Mouse (Mus musculus): ENCODE measurements around the gene Dgki.
A peak's percentile ranks its signal among the peaks of the same experiment; 100 is the strongest.

Gene Dgki

GRCm38 (mm10) chr6:37291171-37291570, 8.8 kb downstream of the Dgki start:
- no peak for DNase-seq

DNA sequence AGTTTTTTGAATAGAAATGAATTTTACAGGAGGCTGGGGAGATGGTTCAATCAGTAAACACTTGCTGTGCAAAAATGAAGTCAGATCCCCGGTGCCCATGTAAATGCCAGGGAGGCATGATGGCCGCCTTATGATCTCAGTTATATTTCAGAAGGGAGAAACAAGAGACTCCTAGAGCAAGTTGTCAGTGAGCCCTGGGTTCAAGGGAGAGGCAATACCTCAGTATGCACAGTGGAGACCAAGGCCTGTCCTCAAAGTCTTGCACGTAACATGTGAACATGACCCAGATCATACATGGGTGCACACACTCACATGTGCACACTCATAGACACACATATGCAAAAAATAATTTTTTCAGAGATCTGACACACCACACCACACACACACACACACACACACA, 9.3 kb downstream of the Dgki start:
- DNase-seq = no peak

DNA sequence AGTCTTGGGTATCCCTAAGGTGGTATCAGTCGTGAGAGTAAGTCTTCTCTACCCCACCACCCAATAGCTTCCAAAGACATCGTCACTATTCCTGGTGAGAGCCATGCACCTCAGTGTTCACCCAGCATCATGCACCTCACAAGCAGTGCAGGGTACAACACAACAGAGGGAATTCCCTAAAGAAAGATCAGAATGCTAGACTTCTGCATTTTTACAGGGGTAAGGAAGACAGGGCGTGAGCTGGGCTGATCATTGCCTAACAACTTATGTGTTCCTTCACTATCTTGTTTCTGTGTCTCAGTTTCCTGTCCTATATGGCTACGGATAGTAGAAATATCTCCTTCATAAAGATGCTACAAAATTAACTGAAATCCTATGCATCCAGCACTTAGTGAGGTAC, 13.8 kb downstream of the Dgki start:
- no peak for DNase-seq

- no peak for DNase-seq
Observed at GRCm38 (mm10) chr6:37284879-37285278, 15.1 kb downstream of the Dgki start.

- DNase-seq = no peak
Observed at GRCm38 (mm10) chr6:37283336-37283735, 16.6 kb downstream of the Dgki start.

DNA sequence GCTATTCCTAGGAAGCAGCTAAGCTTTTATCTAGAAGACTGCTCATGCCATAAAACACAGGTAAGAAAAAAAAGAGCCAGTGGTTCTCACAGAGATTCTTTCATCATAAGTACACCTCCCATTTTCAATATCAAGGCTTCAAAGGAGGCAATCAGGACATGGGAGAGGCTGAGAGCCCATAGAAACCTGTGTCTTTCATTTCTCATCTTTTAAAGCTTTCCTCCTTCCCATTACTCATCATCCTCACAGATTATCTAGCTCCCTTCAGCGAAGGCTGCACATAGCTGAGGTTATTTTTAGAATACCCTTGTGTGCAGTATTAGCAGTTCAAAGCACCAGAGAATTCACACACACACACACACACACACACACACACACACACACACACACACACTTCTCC, 17.3 kb downstream of the Dgki start:
- no peak for DNase-seq

DNA sequence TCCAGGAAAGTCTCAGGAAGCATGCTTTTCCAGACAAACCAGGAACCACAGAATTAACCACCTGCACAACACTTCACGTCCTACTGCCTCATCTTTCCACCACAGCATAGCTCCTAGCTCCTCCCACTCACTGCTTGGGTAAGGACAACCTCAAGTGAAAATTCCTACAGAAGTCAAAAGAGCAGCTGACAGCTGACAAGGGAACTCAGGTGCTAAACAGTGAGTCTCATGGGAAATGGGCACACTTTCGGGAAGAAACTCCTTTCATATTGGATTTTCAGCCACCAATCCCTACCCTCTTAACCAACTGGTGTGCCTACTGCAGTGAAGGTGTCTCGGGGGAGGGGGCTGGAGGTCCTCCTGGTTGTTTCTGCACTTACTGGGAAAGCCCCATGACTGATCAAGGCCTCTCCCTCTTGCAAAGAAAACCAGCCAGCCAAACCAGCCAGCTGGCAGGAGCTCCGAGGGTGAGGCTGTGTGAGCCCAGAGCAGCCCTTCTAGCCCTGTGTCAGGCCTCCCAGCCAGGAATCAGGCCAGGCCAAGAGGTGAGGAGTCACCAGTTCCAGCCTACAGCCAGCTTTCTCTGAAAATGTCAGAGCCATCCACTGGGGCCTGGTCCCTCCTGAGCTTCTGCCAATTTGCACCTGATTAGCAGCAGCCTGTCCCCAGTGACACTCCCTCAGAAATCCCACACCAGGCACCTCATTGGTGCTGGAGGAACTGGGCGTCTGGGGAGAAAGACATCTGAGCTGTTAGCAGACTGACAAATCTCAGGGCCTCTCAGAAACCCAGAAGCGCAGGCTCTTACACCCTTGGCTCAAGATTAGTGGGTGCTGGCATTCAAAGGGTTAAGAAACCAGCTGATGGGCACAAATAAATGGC, 22.9 kb downstream of the Dgki start:
- no peak for DNase-seq

DNA sequence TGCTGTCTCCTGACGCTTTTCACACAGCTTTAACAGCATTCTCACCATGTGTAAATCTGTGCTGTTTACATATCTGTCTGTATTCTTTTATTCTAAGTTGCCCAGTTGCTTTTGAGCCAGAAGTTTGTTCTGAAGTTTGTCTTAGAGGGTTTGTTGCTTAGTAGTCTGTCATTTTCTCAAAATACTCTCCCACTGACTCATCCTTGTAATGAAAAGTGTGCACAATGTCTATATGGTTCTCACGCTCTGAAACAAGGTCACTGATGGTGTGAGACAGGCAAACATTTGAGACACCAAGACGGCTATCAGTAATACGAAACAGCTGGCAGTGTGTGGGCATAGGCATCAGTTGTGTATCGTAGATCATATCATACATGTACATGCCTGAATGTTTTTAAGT, 23.8 kb downstream of the Dgki start:
- DNase-seq = no peak

GRCm38 (mm10) chr6:37270905-37271591, 28.9 kb downstream of the Dgki start:
- no peak for DNase-seq

- no peak for DNase-seq
Observed at GRCm38 (mm10) chr6:37268589-37268988, 31.4 kb downstream of the Dgki start.

GRCm38 (mm10) chr6:37267952-37268351, 32.0 kb downstream of the Dgki start:
- no peak for DNase-seq

DNA sequence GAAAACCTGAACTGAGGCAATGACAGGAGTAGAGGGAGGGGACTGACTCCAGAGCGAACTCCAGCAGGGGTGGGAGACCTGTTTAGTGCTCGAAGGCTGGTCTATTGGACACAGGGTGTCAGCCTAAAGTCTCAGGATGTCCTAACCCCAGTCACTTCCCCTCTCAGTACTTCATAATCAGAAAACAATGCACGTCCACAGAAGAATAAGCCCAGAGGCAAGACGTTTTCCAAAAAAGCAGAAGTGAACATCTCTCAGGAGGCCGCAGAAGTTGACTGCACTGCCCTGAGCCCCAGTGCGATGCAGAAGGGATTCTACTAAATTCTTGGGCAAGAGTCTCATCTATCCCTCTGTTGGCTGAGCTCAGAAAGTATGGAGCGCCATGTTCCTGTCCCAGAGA, 37.5 kb downstream of the Dgki start:
- DNase-seq = no peak

GRCm38 (mm10) chr6:37261236-37261852, 38.6 kb downstream of the Dgki start:
- no peak for DNase-seq

GRCm38 (mm10) chr6:37258662-37259061, 41.3 kb downstream of the Dgki start:
- no peak for DNase-seq

- peak; percentile 61 for DNase-seq
Observed at GRCm38 (mm10) chr6:37254144-37254543, 45.8 kb downstream of the Dgki start.

- DNase-seq = no peak
Observed at GRCm38 (mm10) chr6:37252536-37252935, 47.4 kb downstream of the Dgki start.

GRCm38 (mm10) chr6:37250671-37251070, 49.3 kb downstream of the Dgki start:
- DNase-seq = no peak

DNA sequence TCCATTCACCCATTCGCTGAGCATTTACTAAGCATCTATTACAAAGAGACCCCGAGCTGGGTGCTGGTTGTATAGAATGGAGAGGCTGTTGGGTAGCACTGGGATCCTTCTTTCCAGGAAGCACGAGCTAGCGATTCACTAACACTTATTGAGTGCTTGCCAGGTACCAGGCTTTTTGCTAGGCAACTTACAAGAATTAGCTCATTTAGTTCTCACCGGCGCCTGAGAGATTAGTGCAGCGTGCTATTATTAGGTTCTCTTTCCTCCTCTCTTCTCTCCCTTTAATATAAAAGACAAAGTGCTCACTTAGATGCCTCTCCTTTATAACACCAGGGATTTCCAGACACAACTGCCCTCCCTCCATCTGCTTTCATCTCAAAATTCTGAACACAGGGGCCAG, 54.2 kb downstream of the Dgki start:
- DNase-seq = no peak

GRCm38 (mm10) chr6:37244074-37244473, 55.9 kb downstream of the Dgki start:
- DNase-seq = no peak

GRCm38 (mm10) chr6:37242769-37243121, 57.2 kb downstream of the Dgki start:
- DNase-seq = no peak

GRCm38 (mm10) chr6:37242100-37242768, 57.8 kb downstream of the Dgki start:
- DNase-seq = no peak

GRCm38 (mm10) chr6:37241434-37241833, 58.5 kb downstream of the Dgki start:
- no peak for DNase-seq

DNA sequence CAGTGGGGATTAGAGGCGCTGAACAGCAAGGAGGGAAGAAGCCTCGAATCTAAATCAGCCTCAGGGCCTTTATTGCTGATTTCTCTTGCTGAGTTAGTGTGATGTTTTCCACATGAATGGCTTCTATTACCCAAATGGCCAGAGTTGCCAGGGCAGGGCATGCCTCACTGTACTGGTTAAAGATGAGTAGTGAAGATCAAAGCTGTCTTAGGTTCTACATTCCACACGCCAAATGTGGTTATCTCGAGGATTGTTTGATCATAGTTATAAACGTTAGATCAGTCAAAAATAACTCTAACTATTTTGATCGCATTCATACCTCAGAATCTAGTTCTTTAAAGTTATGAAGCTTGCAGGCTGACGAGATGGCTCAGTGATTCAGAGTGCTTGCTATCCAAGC, 59.8 kb downstream of the Dgki start:
- no peak for DNase-seq

Data from kidney, adult 9 months (tissue).